Mouse (Mus musculus): ENCODE data around the gene Capn13.
"Not testable (repeated sequence)": the region's sequence is repeated elsewhere in the genome, so short reads cannot be mapped to it uniquely, and the experiment has no call there.

The Capn13 gene

GRCm38 (mm10) chr17:73342673-73343072 is 58.0 kb downstream of the Capn13 start:
- no peak for DNase-seq (ENCODE audit: low spot score)

- DNase-seq (ENCODE audit: low spot score), result no peak
These were observed 71.6 kb downstream of the Capn13 start for GRCm38 (mm10) chr17:73329071-73329470.

GRCm38 (mm10) chr17:73325314-73325713 is 75.4 kb downstream of the Capn13 start:
- no peak for DNase-seq (ENCODE audit: low spot score)

DNA sequence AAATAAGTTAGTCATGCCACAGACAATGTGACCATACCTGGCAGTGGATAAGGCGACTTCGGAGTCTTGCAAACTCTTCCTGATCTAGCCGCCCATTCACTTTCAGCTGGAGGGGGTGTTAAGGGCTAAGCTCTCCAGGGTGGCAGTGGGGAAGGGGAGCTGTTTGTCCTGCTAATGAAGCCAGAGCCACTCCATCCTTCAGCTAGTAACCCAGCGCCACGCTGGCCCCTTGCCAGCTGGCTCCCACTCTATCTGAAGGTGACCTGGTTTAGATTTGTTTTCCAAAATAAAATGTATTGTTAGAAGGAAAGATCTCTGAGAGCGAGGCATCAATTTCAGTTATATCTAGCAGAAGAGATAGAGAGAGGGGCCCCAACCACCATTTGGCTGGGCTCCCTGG is 75.9 kb downstream of the Capn13 start:
- no peak for DNase-seq (ENCODE audit: low spot score)

DNA sequence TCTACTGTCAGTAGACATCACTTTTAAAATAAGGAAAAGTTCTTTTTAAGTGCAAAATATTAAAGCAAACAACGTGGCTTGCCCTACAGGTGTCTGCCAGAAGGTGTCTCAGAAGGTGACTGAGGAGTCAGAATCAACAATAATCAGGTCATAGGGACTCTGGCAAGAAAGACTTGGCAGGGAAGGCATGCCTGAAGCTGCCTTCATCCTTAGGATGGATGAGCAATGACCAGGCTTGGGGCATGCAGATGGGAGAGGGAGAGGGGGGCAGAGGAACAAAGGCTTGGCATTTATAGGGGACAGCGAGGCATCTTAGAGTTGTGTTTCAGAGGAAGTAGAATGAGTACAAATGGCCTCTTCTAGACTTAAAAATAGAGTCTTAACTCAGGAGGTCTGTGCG is 76.7 kb downstream of the Capn13 start:
- no peak for DNase-seq (ENCODE audit: low spot score)

DNA sequence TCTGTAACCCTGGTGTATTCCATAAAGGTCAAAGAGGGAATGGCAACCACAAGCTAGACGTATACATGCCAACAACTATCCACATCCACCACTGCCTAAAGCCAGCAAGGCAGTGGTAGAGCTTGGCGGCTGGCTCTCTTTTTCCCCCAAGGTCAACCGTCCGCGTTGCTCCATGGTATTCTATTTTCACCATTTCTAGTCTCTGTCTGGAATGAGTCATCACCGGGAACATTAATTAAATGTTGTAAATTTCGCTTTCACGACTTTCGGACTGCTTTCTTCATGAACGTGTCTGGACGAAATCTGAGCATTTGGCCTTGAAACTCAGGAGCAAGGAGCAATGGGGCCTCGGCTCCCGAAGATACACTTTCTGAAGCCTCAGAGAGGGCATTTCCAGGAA is 85.9 kb downstream of the Capn13 start:
- no peak for DNase-seq (ENCODE audit: low spot score)

DNA sequence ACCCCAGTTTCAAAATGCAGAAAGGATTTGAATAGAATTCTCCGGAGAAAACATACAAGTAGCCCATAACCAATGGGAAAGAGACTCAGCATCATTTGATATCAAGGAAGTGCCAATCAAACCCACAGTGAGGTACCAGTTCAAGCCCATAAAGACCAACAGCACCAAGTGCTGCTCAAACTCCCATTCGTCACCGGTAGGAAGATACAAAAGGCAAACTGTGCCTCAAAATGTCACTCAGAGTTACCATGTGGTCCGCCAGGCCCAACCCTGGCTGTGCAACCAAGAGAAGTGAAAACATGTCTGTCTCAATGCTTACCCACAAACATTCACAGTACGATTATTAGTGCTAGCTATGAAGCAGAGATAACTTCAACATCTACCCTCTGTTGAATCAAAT is 89.2 kb downstream of the Capn13 start:
- DNase-seq (ENCODE audit: low spot score), result no peak

- DNase-seq (ENCODE audit: low spot score), result no peak
These were observed 92.0 kb downstream of the Capn13 start for GRCm38 (mm10) chr17:73308691-73309090.

DNA sequence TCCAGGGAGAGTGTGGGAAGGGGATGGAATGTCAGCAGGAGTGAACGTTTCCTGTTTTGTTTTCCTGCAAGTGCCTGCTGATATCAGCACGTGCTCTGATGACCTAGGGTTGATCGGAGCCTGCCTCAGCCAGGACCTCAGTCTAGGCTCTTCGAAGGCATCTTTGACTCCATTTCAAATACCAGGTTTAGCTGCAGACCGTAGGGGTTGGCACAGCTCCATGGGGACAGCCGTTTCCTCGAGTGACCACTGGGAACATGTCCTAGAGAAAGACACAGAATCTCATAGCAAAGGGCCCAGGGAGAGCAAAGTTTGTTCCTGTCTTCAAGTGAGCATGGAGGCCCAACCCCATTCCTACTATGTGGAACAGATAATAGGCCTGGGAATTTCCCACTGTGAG is 94.0 kb downstream of the Capn13 start:
- no peak for DNase-seq (ENCODE audit: low spot score)

DNA sequence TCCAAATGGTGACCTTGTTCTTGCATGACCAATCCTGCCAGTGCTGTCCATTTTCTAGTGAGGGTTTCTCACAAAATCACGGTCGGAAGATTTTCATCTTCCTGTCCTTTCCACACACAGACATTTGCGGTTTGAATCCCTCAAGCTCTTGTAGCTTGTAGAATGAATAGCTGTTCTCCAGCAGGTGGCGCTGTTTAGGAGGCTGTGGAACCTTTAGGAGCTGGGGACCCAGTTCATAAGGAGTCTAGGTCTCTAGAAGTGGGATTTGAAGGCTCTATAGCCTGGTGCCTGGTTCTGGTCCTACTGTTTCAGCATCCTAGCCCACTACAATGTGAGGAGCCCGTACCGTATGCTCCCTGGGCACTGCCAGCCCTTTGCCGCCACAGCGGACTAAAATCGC is 95.0 kb downstream of the Capn13 start:
- no peak for DNase-seq (ENCODE audit: low spot score)

DNA sequence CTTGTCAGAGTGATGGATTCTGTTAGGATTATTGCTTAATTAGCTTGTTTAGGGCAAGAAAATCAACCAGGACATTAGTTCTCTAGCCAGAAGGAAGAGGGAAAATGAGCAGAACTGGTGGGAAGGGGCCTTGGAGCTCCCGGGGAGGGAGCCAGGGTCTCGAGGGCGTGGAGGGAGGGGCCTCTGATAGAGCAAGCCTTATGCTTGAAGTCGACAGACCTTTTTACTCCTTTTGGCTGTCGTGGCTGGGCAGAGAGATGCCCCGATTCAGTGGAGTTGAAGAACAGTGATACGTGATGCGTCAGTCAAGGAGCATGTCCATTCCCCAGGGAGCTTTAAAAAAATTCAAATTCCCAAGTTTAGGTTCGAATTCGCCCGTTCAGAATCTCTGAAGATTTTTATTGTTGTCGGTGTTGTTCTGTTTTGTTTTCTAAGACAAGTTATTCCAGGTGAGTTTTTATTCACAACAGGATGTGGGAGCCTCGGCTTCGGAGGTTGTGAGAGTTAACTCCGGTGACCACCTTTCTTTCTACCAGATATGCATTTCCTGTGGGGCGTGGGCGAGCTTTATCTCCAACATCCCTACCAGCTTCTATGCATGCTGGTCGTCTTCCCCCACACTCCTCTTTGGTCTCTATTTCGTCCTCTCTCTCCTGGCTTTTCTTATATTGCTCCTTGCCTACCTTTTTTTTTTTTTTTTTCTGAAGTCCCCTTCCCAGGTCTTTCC is 96.4 kb downstream of the Capn13 start:
- no peak for DNase-seq (ENCODE audit: low spot score)

DNA sequence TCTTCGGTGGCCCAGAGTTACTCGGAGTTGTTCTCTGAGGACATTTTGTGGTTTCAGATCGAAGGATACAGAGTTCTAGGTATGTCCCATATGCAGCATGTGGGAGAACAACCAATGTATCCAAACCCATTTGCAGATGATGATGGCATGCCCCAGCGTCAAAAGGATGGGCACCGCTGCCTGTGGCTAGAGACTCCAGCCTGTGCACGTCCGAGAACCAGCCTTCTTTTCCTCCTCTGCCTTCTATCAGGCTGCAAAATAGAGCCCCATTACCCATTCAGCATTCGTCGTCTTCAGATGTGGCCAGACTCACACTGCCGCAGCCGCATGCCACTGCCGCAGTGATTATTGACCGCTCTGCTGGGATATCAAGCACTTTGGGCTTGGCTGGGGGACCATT is 97.0 kb downstream of the Capn13 start:
- no peak for DNase-seq (ENCODE audit: low spot score)

GRCm38 (mm10) chr17:73303217-73303616 is 97.4 kb downstream of the Capn13 start:
- DNase-seq (ENCODE audit: low spot score), result peak; percentile 68

DNA sequence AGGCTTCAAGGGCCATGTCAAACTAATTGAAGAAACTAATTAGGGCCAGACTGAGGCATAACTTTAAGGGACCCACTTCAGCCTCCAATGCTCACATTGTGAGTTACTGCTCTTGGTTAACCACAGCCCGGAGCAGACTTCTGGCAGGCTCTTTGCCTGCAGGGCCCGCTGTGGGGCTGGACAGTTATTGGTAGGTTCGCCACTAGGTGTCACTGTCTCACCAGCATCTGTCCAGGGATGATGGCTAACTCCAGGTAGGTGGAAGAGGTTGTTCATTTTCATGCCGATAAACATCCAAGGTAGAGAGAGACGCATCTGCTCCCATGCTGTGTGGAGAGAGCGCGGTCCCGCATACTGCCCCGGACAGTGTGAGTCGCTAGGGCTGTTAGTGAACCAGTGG is 98.6 kb downstream of the Capn13 start:
- peak; percentile 65 for DNase-seq (ENCODE audit: low spot score)

GRCm38 (mm10) chr17:73301258-73302050 is 99.2 kb downstream of the Capn13 start:
- DNase-seq (ENCODE audit: low spot score), result peak; percentile 78

- no peak for DNase-seq (ENCODE audit: low spot score)
These were observed 100.4 kb downstream of the Capn13 start for GRCm38 (mm10) chr17:73300147-73300880.

DNA sequence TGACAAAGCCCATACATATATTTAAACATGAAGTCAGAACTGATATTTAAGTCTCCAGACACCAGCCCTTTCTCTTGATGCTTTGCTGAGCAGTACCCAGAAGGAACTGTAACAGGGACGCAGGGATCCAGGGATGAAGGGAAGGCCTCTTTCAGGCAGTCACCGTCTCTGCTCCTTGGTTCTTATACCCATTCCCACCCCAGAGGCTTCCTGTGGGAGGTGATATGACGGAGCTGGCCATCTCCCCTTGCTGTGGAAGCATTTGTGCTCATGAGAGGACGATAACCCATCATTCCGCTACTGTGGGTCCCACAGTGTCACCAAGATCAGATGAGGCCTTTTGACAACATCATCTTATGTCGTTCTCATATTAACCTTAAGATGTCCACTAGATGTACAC is 101.7 kb downstream of the Capn13 start:
- DNase-seq (ENCODE audit: low spot score), result no peak

DNA sequence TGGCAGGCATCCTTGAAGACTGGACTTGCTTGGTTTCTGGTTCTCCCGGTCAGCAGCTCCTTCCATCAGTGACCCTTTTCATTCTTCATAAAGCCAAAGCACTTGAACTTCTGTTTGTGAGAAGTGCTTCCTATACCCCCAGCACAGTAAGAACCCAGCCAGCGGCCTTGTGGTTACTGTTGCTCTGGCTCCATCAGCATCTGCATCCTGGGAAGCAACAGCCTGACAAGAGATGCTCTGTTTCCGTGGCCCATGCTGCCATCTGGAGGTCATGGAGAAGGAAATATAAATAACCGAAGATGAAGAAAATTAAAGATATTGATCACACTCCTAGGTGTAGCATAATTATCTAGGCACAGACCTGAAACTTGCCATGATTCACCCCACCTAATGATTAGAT is 103.8 kb downstream of the Capn13 start:
- DNase-seq (ENCODE audit: low spot score), result no peak

DNA sequence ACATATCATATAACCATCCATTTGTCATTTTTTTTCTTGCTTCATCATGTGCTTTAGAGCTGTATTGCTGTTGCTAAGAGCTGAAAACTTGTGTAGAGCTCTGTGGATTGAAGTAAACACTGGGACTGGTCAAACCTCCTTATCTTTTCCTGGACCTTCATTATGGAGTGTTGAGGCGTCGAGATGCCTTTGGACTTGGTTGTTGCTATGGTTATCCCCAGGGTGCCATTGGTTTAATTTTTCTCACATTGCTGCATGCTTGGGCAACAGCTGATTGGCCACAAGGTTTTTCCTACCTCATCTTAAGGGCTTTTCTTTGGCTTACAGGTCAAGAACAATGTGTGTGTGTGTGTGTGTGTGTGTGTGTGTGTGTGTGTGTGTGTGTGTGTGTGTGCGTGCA is 107.4 kb downstream of the Capn13 start:
- no peak for DNase-seq (ENCODE audit: low spot score)

DNA sequence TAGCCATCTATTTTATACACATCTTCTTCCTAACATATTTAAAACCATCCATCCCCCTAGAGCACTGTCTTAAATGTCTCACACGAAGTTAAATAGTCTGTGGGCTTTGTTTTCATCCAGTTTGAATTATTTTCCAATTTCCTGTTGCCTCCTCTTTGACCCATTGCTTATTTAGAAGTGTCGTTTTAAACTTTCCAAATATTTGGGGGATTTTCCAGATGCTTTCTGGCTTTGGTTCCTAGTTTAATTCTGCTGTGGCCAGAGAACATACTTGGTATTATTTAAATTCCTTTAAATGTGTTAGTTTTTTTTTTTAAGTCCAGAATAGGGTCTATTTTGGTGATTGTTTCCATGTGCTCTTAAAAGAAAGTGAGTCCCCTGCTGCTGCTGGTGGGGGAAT is 116.4 kb downstream of the Capn13 start:
- DNase-seq (ENCODE audit: low spot score), result no peak

- not testable (repeated sequence) for DNase-seq (ENCODE audit: low spot score)
These were observed 118.0 kb downstream of the Capn13 start for GRCm38 (mm10) chr17:73282702-73283101.

DNA sequence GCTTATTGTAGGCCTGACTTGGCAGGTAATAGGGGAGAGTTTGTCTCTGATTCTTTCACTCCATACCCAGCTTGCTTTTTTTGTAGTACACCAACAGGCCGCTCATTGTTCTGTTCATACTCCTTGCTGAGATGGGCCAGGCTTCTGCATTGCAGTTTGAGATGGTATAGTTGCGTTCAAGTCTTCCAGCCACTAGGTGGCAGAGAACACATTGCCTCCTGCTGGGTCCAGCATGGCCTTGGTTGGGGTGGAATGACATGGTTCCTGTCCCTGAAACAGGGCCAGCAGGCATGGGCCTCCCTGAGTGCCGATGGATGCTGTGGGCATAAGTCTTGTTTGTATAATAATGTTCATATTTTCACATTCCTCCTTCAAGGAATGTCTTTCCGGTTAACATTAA is 122.9 kb downstream of the Capn13 start:
- DNase-seq (ENCODE audit: low spot score), result no peak

DNA sequence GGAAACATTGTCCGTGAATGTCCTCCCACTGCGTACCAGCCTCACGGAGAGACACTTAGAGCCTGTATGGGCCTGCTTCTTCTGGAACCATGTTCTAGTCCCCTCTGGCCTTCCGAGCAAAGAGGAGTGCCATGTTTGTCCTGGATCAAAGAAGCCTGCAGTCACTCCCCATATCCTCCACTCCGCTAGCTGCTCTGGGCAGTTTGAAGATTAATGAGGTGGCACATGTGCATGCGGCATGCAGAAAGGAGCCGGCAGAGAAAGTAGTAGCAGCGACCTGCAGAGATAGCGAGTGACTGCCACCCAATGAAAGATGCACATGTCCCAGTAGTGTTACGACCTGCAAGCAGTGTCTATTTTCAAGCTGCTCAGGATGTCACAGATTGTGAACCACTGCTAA is 125.6 kb downstream of the Capn13 start:
- DNase-seq (ENCODE audit: low spot score), result no peak
